Mouse (Mus musculus) ES-E14 (cell line): Measurements from ENCODE around the gene Lrrc31. TPM values are rescaled to one million over a fixed set of nuclear protein-coding genes. Genes with fewer than 3 reads are reported as not detected.

ENCODE experiments used
- DNase-seq: peaks from one replicate; pipeline ENCODE4 v3.0.0-alpha.2; 2013; ENCODE audit warnings: low read depth, low spot score
- H3K27ac ChIP-seq: 2 replicates; pipeline ENCODE4 v1.5.1; 2012; ENCODE audit warnings: low read depth, mild to moderate bottlenecking, low read length, moderate library complexity, mixed read lengths; ENCODE audit not compliant: poor library complexity, insufficient read depth, severe bottlenecking
- H3K36me3 ChIP-seq: 2 replicates; pipeline ENCODE4 v1.6.1; 2012; ENCODE audit warnings: mild to moderate bottlenecking, low read length, moderate library complexity, mixed read lengths; ENCODE audit not compliant: control insufficient read depth, poor library complexity, insufficient read depth, severe bottlenecking
- H3K4me1 ChIP-seq, 2 experiments: fragments of 150-350 bp in 1 of 2; sonication (generic) in 1 of 2; 2 replicates each; pipeline ENCODE4 v1.6.1; 2012; ENCODE audit warnings: low read length in 2 of 2, mild to moderate bottlenecking in 1 of 2, mixed read lengths in 1 of 2; ENCODE audit not compliant: control insufficient read depth in 2 of 2, insufficient read depth in 2 of 2, poor library complexity in 1 of 2
- H3K4me3 ChIP-seq, 2 experiments: fragments of 150-350 bp in 1 of 2; sonication (generic) in 1 of 2; 2 replicates each; pipeline ENCODE4 v1.5.1; 2012; ENCODE audit warnings: low read length in 2 of 2, low read depth in 1 of 2, mild to moderate bottlenecking in 1 of 2, mixed read lengths in 1 of 2; ENCODE audit not compliant: insufficient read depth in 1 of 2, poor library complexity in 1 of 2, severe bottlenecking in 1 of 2
- H3K9ac ChIP-seq: 2 replicates; pipeline ENCODE4 v1.6.1; 2012; ENCODE audit warnings: low read depth, mild to moderate bottlenecking, low read length, mixed read lengths; ENCODE audit not compliant: poor library complexity, insufficient read depth, severe bottlenecking
- H3K9me3 ChIP-seq: fragments of 150-350 bp; sonication (generic); 2 replicates; pipeline ENCODE4 v1.6.1; 2012; ENCODE audit warnings: low read depth, mild to moderate bottlenecking, low read length; ENCODE audit not compliant: control insufficient read depth, insufficient read depth
- CHD2 ChIP-seq: IDR thresholded peaks from 2 replicates; pipeline ENCODE4 v1.6.1; 2014; ENCODE audit warnings: mild to moderate bottlenecking, low read depth, low read length, inconsistent platforms
- HCFC1 ChIP-seq: IDR thresholded peaks from 2 replicates; pipeline ENCODE4 v1.6.1; 2012; ENCODE audit warnings: low read length, inconsistent platforms, borderline replicate concordance; ENCODE audit not compliant: insufficient read depth
- MAFK ChIP-seq: IDR thresholded peaks from 2 replicates; pipeline ENCODE4 v1.6.1; 2014; ENCODE audit warnings: mild to moderate bottlenecking, low read depth, low read length, inconsistent platforms; ENCODE audit not compliant: insufficient read depth
- ZC3H11A ChIP-seq: IDR thresholded peaks from 2 replicates; pipeline ENCODE4 v1.6.1; 2012; ENCODE audit warnings: low read depth, mild to moderate bottlenecking, inconsistent platforms, low read length, borderline replicate concordance
- ZNF384 ChIP-seq: IDR thresholded peaks from 2 replicates; pipeline ENCODE4 v1.6.1; 2012; ENCODE audit warnings: low read depth, low read length, inconsistent platforms
- in situ Hi-C, 2 experiments: fragments of 600-800 bp; cut with MboI; formaldehyde crosslinking; loops; one replicate each; pipeline ENCODE4 v1.15.1; 2025; ENCODE audit warnings: low sequenced_read_pairs in 2 of 2, inconsistent platforms in 1 of 2; ENCODE audit not compliant: unreplicated experiment in 2 of 2
- total RNA-seq: library from RNA; depleted of rRNA; stranded (reverse); fragments of 300-350 nt; gene quantifications from 2 replicates; pipeline ENCODE4 v1.2.3, GENCODE M21; 2012

The Lrrc31 gene
- total RNA-seq, 1 experiment = 4.3 TPM

- DNase-seq = peak; percentile 17
- TF ChIP-seq ZNF384 (no peak), ZC3H11A (no peak), MAFK (no peak), CHD2 (no peak), HCFC1 (no peak)
- H3K4me1 ChIP-seq = peaks cover 0 to 16% of the 10 kb centered on the region in 2 experiments; a peak in 3 of 4 replicates
- in situ Hi-C loops = no loop called here
- H3K27ac ChIP-seq = no peak overlapping the region
- peak overlapping the region; percentile 1 for H3K9ac ChIP-seq
- no peaks in the 10 kb centered on the region; the same call in 1 of the 2 replicates for H3K36me3 ChIP-seq
- peak overlapping the region; percentile 56 to 79 for H3K4me3 ChIP-seq
- H3K9me3 ChIP-seq = no peaks in the 10 kb centered on the region
Measured at GRCm38 (mm10) chr3:30650062-30650841, 49.4 kb downstream of the Lrrc31 start.

GRCm38 (mm10) chr3:30648466-30648865 lies 51.2 kb downstream of the Lrrc31 start:
- Histone ChIP-seq H3K4me3 (peak overlapping the region; percentile 23 to 50), H3K27ac (peak overlapping the region; percentile 78; the same call in 1 of the 2 replicates), H3K36me3 (peaks cover 5% of the 10 kb centered on the region; the same call in 1 of the 2 replicates), H3K9me3 (no peaks in the 10 kb centered on the region), H3K4me1 (peaks cover 0 to 16% of the 10 kb centered on the region in 2 experiments; a peak in 3 of 4 replicates), H3K9ac (no peak overlapping the region)
- TF ChIP-seq ZNF384 (no peak), CHD2 (no peak), HCFC1 (no peak), ZC3H11A (no peak), MAFK (no peak)
- in situ Hi-C loops = no loop called here
- peak; percentile 19 for DNase-seq

GRCm38 (mm10) chr3:30647440-30648090 lies 52.1 kb downstream of the Lrrc31 start, which contains the start of gene Lrrc34:
Lrrc34 (minus strand) TSS chr3:30647869.
- Histone ChIP-seq H3K4me3 (peak within 1 kb of the TSS; percentile 50 to 78), H3K9me3 (no peaks in the 10 kb centered on the region), H3K9ac (peak within 1 kb of the TSS; percentile 82), H3K27ac (peak within 1 kb of the TSS; percentile 88), H3K36me3 (peaks cover 8% of the 10 kb centered on the region), H3K4me1 (peaks cover 0 to 16% of the 10 kb centered on the region in 2 experiments; a peak in 3 of 4 replicates)
- peak; percentile 97 for DNase-seq
- in situ Hi-C loops = no loop called here
- TF ChIP-seq MAFK = no peak
- no peak for TF ChIP-seq CHD2
- TF ChIP-seq ZC3H11A = no peak
- TF ChIP-seq HCFC1 = no peak
- no peak for TF ChIP-seq ZNF384

GRCm38 (mm10) chr3:30646761-30647160 lies 52.9 kb downstream of the Lrrc31 start:
- TF ChIP-seq ZNF384 = no peak
- TF ChIP-seq HCFC1 = no peak
- no peak for TF ChIP-seq MAFK
- no peak for TF ChIP-seq ZC3H11A
- no peak for TF ChIP-seq CHD2
- Histone ChIP-seq H3K9me3 (no peaks in the 10 kb centered on the region), H3K36me3 (peaks cover 8% of the 10 kb centered on the region), H3K4me3 (peak overlapping the region; percentile 44 to 50), H3K4me1 (peaks cover 0 to 12% of the 10 kb centered on the region in 2 experiments; a peak in 3 of 4 replicates), H3K27ac (peak overlapping the region; percentile 44; the same call in 1 of the 2 replicates), H3K9ac (peak overlapping the region; percentile 13; the same call in 1 of the 2 replicates)
- in situ Hi-C loops = no loop called here
- DNase-seq = peak; percentile 89
